Mouse (Mus musculus): ENCODE measurements around the gene Lax1.

GRCm38 (mm10) chr1:133712288-133713008 is 22.5 kb upstream of the Lax1 start:
- no peak for TF ChIP-seq CTCF (IDR thresholded peaks at IDR 0.05; ENCODE audit: low read depth)
- TF ChIP-seq EP300 (IDR thresholded peaks at IDR 0.05; ENCODE audit: low read depth), result no peak
